Mouse (Mus musculus) CH12.LX (cell line): ENCODE data around the gene Pla2r1. TPM values are rescaled to one million over a fixed set of nuclear protein-coding genes. Genes with fewer than 3 reads are reported as not detected.

Experiments used
- DNase-seq: peaks from one replicate; pipeline ENCODE4 v3.0.0-alpha.2; 2013; ENCODE audit errors: extremely low read depth
- H3K27ac ChIP-seq: 2 replicates; pipeline ENCODE4 v1.5.1; 2012; ENCODE audit warnings: low read depth, mild to moderate bottlenecking, control low read depth, moderate library complexity; ENCODE audit not compliant: insufficient read depth
- H3K27me3 ChIP-seq: replicated peaks from 2 replicates; pipeline ENCODE3; 2012; ENCODE audit warnings: inconsistent platforms
- H3K36me3 ChIP-seq, 2 experiments: replicated peaks in 1 of 2; 2 replicates each; pipeline versions ENCODE3 to v1.6.1; 2012; ENCODE audit warnings: inconsistent platforms in 1 of 2, low read length in 1 of 2, mild to moderate bottlenecking in 1 of 2, mixed read lengths in 1 of 2, moderate library complexity in 1 of 2; ENCODE audit not compliant: control insufficient read depth in 1 of 2, insufficient read depth in 1 of 2
- H3K4me1 ChIP-seq, 2 experiments: 2 replicates each; pipeline ENCODE4 v1.6.1; 2012; ENCODE audit warnings: inconsistent platforms in 1 of 2, moderate library complexity in 1 of 2; ENCODE audit not compliant: insufficient read depth in 2 of 2, control insufficient read depth in 1 of 2
- H3K4me2 ChIP-seq: 2 replicates; pipeline ENCODE4 v1.6.1; 2012; ENCODE audit warnings: low read depth, mild to moderate bottlenecking, control low read depth; ENCODE audit not compliant: poor library complexity, insufficient read depth, severe bottlenecking
- H3K4me3 ChIP-seq, 3 experiments: fragments of 150-350 bp in 1 of 3; sonication (generic) in 1 of 3; replicated peaks in 1 of 3; 2 replicates each; pipeline versions ENCODE3 to v1.5.1; 2011 to 2012; ENCODE audit warnings: low read depth in 2 of 3, low read length in 2 of 3, mild to moderate bottlenecking in 2 of 3, moderate library complexity in 2 of 3, control low read depth in 1 of 3, improper control_type of control experiment in 1 of 3, inconsistent platforms in 1 of 3, mixed read lengths in 1 of 3; ENCODE audit not compliant: poor library complexity in 1 of 3
- H3K79me2 ChIP-seq: replicated peaks from 2 replicates; pipeline ENCODE4 v1.6.1; 2012; ENCODE audit warnings: mild to moderate bottlenecking, moderate library complexity; ENCODE audit not compliant: control insufficient read depth, poor library complexity, insufficient read depth, severe bottlenecking; ENCODE audit errors: extremely low read depth
- H3K9ac ChIP-seq: 2 replicates; pipeline ENCODE4 v1.6.1; 2012; ENCODE audit warnings: low read depth, mild to moderate bottlenecking, control low read depth, moderate library complexity; ENCODE audit not compliant: insufficient read depth
- H3K9me3 ChIP-seq: replicated peaks from 2 replicates; pipeline ENCODE3; 2012; ENCODE audit warnings: low read length, inconsistent platforms, mixed read lengths
- BHLHE40 ChIP-seq: IDR thresholded peaks from 2 replicates; pipeline ENCODE4 v1.6.1; 2011; ENCODE audit warnings: mild to moderate bottlenecking, low read depth, low read length, improper control_type of control experiment
- CHD1 ChIP-seq: IDR thresholded peaks from 2 replicates; pipeline ENCODE4 v1.6.1; 2012; ENCODE audit warnings: low read depth, low read length, improper control_type of control experiment, inconsistent platforms
- CHD2 ChIP-seq: IDR thresholded peaks from 2 replicates; pipeline ENCODE4 v1.6.1; 2011; ENCODE audit warnings: low read length, improper control_type of control experiment
- CTCF ChIP-seq, 2 experiments: IDR thresholded peaks in 1 of 2; conservative IDR thresholded peaks in 1 of 2; 2 replicates each; pipeline ENCODE4 v1.5.1; 2011 to 2012; ENCODE audit warnings: low read depth in 2 of 2, low read length in 2 of 2, improper control_type of control experiment in 1 of 2, inconsistent platforms in 1 of 2, mild to moderate bottlenecking in 1 of 2, moderate library complexity in 1 of 2
- E2F4 ChIP-seq: IDR thresholded peaks from 2 replicates; pipeline ENCODE4 v1.6.1; 2011; ENCODE audit warnings: low read depth, low read length, improper control_type of control experiment; ENCODE audit not compliant: insufficient replicate concordance
- HCFC1 ChIP-seq: IDR thresholded peaks from 2 replicates; pipeline ENCODE4 v1.6.1; 2012; ENCODE audit warnings: low read depth, mild to moderate bottlenecking, inconsistent platforms, low read length, improper control_type of control experiment
- JUN ChIP-seq: IDR thresholded peaks from 2 replicates; pipeline ENCODE4 v1.6.1; 2011; ENCODE audit warnings: low read depth, mild to moderate bottlenecking, low read length, improper control_type of control experiment, moderate library complexity; ENCODE audit not compliant: insufficient read depth
- JUND ChIP-seq: conservative IDR thresholded peaks from 2 replicates; pipeline ENCODE4 v1.6.1; 2011; ENCODE audit warnings: low read depth, low read length, improper control_type of control experiment
- KAT2A ChIP-seq: IDR thresholded peaks from 2 replicates; pipeline ENCODE4 v1.6.1; 2012; ENCODE audit warnings: low read length, improper control_type of control experiment, inconsistent platforms; ENCODE audit not compliant: insufficient replicate concordance
- MAFK ChIP-seq: IDR thresholded peaks from 2 replicates; pipeline ENCODE4 v1.6.1; 2011; ENCODE audit warnings: low read length, improper control_type of control experiment; ENCODE audit not compliant: insufficient replicate concordance
- MXI1 ChIP-seq: IDR thresholded peaks from 2 replicates; pipeline ENCODE4 v1.6.1; 2011; ENCODE audit warnings: mild to moderate bottlenecking, low read depth, low read length, improper control_type of control experiment
- NRF1 ChIP-seq: IDR thresholded peaks from 2 replicates; pipeline ENCODE4 v1.6.1; 2014; ENCODE audit warnings: low read depth, mild to moderate bottlenecking, inconsistent platforms, low read length, improper control_type of control experiment, moderate library complexity
- RCOR1 ChIP-seq: conservative IDR thresholded peaks from 2 replicates; pipeline ENCODE4 v1.6.1; 2012; ENCODE audit warnings: low read depth, mild to moderate bottlenecking, inconsistent platforms, low read length, improper control_type of control experiment
- UBTF ChIP-seq: IDR thresholded peaks from 2 replicates; pipeline ENCODE4 v1.6.1; 2012; ENCODE audit warnings: low read depth, mild to moderate bottlenecking, inconsistent platforms, low read length, improper control_type of control experiment, moderate library complexity
- USF2 ChIP-seq: conservative IDR thresholded peaks from 2 replicates; pipeline ENCODE4 v1.6.1; 2011; ENCODE audit warnings: low read depth, low read length, improper control_type of control experiment
- ZC3H11A ChIP-seq: IDR thresholded peaks from 2 replicates; pipeline ENCODE4 v1.6.1; 2012; ENCODE audit warnings: low read depth, mild to moderate bottlenecking, inconsistent platforms, low read length, improper control_type of control experiment
- ZKSCAN1 ChIP-seq: IDR thresholded peaks from 2 replicates; pipeline ENCODE4 v1.6.1; 2012; ENCODE audit warnings: low read depth, inconsistent platforms, low read length, improper control_type of control experiment, borderline replicate concordance
- ZMIZ1 ChIP-seq: IDR thresholded peaks from 2 replicates; pipeline ENCODE4 v1.6.1; 2012; ENCODE audit warnings: low read depth, mild to moderate bottlenecking, inconsistent platforms, low read length, improper control_type of control experiment
- ZNF384 ChIP-seq: IDR thresholded peaks from 2 replicates; pipeline ENCODE4 v1.6.1; 2012; ENCODE audit warnings: low read depth, low read length, improper control_type of control experiment, inconsistent platforms
- dilution Hi-C: fragments of 300-500 bp; cut with MboI; formaldehyde crosslinking; loops from 2 replicates; pipeline ENCODE4 v1.14.3; 2020; ENCODE audit warnings: low sequenced_read_pairs; ENCODE audit not compliant: extremely low pct_unique_long_range_greater_than_20kb, extremely low pct_ligation_motif_present
- in situ Hi-C: fragments of 300-500 bp; cut with MboI; formaldehyde crosslinking; loops from 3 replicates; pipeline ENCODE4 v1.14.3; 2019; ENCODE audit warnings: low sequenced_read_pairs, low pct_ligation_motif_present, low pct_unique_long_range_greater_than_20kb, mixed read lengths
- polyA plus RNA-seq: library from polyadenylated mRNA; unstranded; fragments of >175 nt; gene quantifications from 2 replicates; pipeline ENCODE4 v1.2.1, GENCODE M21; 2012; ENCODE audit warnings: low read depth; ENCODE audit not compliant: insufficient read length
- total RNA-seq, 2 experiments: library from RNA; depleted of rRNA; stranded (reverse); fragments of 300-350 nt in 1 of 2; fragments of >200 nt in 1 of 2; gene quantifications; 2 replicates each; pipeline ENCODE4 v1.2.3; 2012 to 2014

Pla2r1 gene
- total and polyA plus RNA-seq, 3 experiments = not detected

DNA sequence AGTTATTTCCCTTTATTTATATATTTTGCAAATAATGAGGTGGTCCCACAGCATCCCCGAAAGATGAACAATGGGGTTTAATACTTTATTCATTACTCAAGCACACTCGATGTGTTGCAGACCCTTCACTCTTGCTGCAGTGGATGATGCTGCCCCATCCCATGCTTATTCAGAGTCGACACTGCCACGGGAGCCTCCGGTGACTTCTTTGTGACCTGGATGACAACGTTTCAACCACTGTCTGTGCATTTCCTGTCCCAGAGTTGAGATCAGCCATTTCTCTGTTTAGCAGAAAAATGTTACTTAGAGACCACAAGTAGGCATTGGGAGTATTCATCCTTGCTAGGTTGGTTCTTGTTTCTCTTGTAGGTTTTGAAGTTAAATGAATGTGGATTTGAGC, 159.3 kb downstream of the Pla2r1 start:
- peaks cover under 1% of the 10 kb centered on the region for H3K9me3 ChIP-seq
- H3K9ac ChIP-seq = no peak overlapping the region
- H3K36me3 ChIP-seq = no peaks in the 10 kb centered on the region
- no peaks in the 10 kb centered on the region for H3K79me2 ChIP-seq
- no peak for TF ChIP-seq MXI1
- TF ChIP-seq JUN = no peak
- TF ChIP-seq HCFC1 = no peak
- no peak for TF ChIP-seq ZC3H11A
- TF ChIP-seq KAT2A = no peak
- TF ChIP-seq USF2 = no peak
- TF ChIP-seq MAFK = no peak
- TF ChIP-seq CHD1 = no peak
- TF ChIP-seq CHD2 = no peak
- TF ChIP-seq ZKSCAN1 = no peak
- no peak for TF ChIP-seq E2F4
- TF ChIP-seq RCOR1 = no peak
- TF ChIP-seq ZMIZ1 = no peak
- H3K4me3 ChIP-seq = no peak overlapping the region
- in situ Hi-C loops = no loop called here
- dilution Hi-C loops = no loop called here
- DNase-seq = no peak
- H3K27me3 ChIP-seq = no peaks in the 10 kb centered on the region
- H3K27ac ChIP-seq = no peak overlapping the region
- no peak overlapping the region for H3K4me2 ChIP-seq
- H3K4me1 ChIP-seq = 0 out of 4 replicates have a peak, but pooled peaks cover 0 to 2% of the 10 kb centered on the region in 2 experiments

DNA sequence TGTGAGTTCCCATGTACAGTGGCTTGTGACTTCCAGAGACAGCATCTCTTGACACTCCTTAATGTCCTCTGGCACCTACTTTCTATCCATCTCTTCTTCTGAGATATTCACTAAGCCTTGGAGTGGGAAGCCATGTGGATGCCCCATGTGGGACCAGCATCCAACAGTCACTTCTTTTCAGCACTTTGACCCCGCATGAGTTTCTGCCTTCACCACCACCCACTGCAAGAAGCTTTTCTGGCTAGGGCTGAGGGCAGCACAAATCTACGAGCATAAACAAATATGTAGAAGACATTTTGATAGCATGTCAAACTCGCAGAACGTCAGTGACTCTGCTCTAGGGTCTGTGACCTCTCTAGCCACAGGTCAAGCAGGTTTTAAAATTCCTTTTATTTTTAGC, 160.8 kb downstream of the Pla2r1 start:
- Histone ChIP-seq H3K4me2 (no peak overlapping the region), H3K27ac (no peak overlapping the region), H3K36me3 (no peaks in the 10 kb centered on the region), H3K27me3 (no peaks in the 10 kb centered on the region), H3K9ac (no peak overlapping the region), H3K4me1 (0 out of 4 replicates have a peak, but pooled peaks cover 0 to 2% of the 10 kb centered on the region in 2 experiments), H3K4me3 (no peak overlapping the region), H3K79me2 (no peaks in the 10 kb centered on the region), H3K9me3 (no peaks in the 10 kb centered on the region)
- TF ChIP-seq MAFK (no peak), ZNF384 (no peak), UBTF (no peak), BHLHE40 (no peak), JUN (no peak), CTCF (conservative IDR thresholded peaks at IDR 0.05 in 1 of 2, IDR thresholded peaks at IDR 0.05 in 1 of 2; ENCODE audit: low read depth in 2 of 2, low read length in 2 of 2) (no peak), JUND (no peak), NRF1 (no peak)
- dilution Hi-C loops = no loop called here
- in situ Hi-C loops = no loop called here
- DNase-seq = no peak
